Mouse (Mus musculus): ENCODE measurements around the gene Slc35f1.
"Not testable (repeated sequence)": the region's sequence is repeated elsewhere in the genome, so short reads cannot be mapped to it uniquely, and the experiment has no call there.

DNA sequence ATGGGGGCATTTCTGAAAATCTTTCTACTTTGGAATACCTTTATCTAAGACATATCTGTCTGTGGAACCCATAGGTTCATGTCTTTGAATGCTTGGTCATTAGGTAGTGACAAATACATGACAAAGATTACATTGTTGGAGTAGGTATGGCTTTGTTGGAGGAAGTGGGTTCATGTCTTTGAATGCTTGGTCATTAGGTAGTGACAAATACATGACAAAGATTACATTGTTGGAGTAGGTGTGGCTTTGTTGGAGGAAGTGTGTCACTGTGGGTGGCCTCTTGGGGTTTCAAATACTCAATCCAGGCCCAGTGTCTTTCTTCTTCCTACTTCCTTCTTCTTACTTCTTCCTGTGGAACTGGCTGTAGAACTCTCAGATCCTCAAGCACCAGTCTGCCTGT is 206.4 kb downstream of the Slc35f1 start:
- TF ChIP-seq CTCF (IDR thresholded peaks at IDR 0.05; ENCODE audit: control insufficient read depth, insufficient read depth, insufficient replicate concordance, low read depth, low read length); POLR2A (IDR thresholded peaks at IDR 0.05; ENCODE audit: control insufficient read depth, low read depth, low read length): not testable (repeated sequence)
